Comparison of ENCODE assay signal across 9 mouse cellular contexts in the genomic region with DNA sequence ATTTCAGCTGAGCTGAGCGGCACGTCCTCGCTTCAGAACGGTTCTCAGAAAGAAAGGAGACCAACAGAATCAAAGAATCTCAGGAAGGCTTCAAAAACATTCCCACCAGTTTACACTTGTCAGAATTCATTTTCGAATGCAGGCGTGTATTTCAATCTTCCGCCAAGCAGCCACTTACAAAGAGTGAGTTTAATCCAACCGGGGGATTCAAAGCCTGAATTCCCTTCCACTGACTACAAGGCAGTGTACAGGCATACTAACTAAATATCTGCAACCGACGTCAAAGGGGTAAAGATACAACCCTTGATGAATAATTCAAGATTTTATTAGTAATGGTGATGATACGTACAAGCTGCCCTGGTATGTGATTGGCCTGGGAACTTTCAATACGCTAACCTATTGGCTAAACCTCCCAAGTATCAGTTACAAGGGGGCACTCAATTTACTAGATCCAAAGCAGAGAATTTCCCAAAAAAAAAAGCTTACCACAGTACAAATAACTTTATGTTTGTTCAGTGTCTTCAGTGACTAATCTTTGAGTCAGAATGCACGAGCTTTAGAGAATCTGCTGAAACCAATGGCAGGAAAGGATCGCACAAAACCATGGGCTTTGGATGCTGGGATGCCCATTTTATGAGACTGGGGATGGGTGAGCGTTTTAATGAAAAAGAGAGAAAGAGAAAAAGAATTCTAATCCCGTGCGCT.
DNase-seq lines count a peak whose midpoint lies in the region; ATAC-seq and TF ChIP-seq lines count a peak whose summit lies in the region.
"Had no signal": no experiment of that assay in that cellular context is flagged by ENCODE, and none has a peak within 500 bp of the region (broad histone marks: within the 10 kb centered on the region; RNA-seq: fewer than 3 reads in every experiment).

No protein-coding gene starts in this region.

- peaks cover 43% of the 10 kb centered on the region for H3K4me1 ChIP-seq in lung, embryonic 15.5 days
- peaks cover 64% of the 10 kb centered on the region for H3K4me1 ChIP-seq in forebrain, embryonic 14.5 days (ENCODE audit: control insufficient read depth, insufficient read depth, low read length)
- peaks cover 54% of the 10 kb centered on the region for H3K4me1 ChIP-seq in limb, embryonic 14.5 days (ENCODE audit: control insufficient read depth, insufficient read depth, low read length)
- peaks cover 27% of the 10 kb centered on the region; the same call in 1 of the 2 replicates for H3K4me1 ChIP-seq in stomach, embryonic 15.5 days

- H3K4me3 ChIP-seq in lung, embryonic 15.5 days = peak overlapping the region; percentile 75
- peak overlapping the region; percentile 68 for H3K4me3 ChIP-seq in forebrain, embryonic 14.5 days (ENCODE audit: low read depth, low read length)
- H3K4me3 ChIP-seq in limb, embryonic 14.5 days (replicated peaks; ENCODE audit: low read length) = peak overlapping the region; percentile 77
- peak overlapping the region; percentile 68 for H3K4me3 ChIP-seq in stomach, embryonic 15.5 days (replicated peaks)

- H3K27ac ChIP-seq in lung, embryonic 15.5 days = peak overlapping the region; percentile 95
- peak overlapping the region; percentile 45 for H3K27ac ChIP-seq in forebrain, embryonic 14.5 days (ENCODE audit: low read depth, low read length)
- H3K27ac ChIP-seq in limb, embryonic 14.5 days (replicated peaks; ENCODE audit: low read depth, low read length) = peak overlapping the region; percentile 90
- peak overlapping the region; percentile 92 for H3K27ac ChIP-seq in stomach, embryonic 15.5 days

- DNase-seq in lung, adult 18-20 months = no peak
- DNase-seq in forebrain, embryonic 14.5 days (ENCODE audit: low spot score) = peak; percentile 64
- DNase-seq in limb, embryonic 14.5 days (ENCODE audit: low spot score) = no peak
- DNase-seq in adrenal gland, postnatal 10 days = no peak
- DNase-seq in gastrocnemius, postnatal 10 days = no peak
- DNase-seq: cerebellum, postnatal 25 days; heart, postnatal 4 days had no signal

- H3K9ac ChIP-seq in lung, embryonic 15.5 days = peak overlapping the region; percentile 77
- peak overlapping the region; percentile 84 for H3K9ac ChIP-seq in forebrain, embryonic 14.5 days (ENCODE audit: low read length)
- H3K9ac ChIP-seq in limb, embryonic 14.5 days (ENCODE audit: low read depth, low read length, severe bottlenecking) = peak overlapping the region; percentile 92
- H3K9ac ChIP-seq in stomach, embryonic 15.5 days = peak overlapping the region; percentile 77; the same call in 1 of the 2 replicates

- H3K9me3 ChIP-seq in lung, embryonic 15.5 days = no peaks in the 10 kb centered on the region
- H3K9me3 ChIP-seq in forebrain, embryonic 14.5 days (replicated peaks; ENCODE audit: control insufficient read depth, low read length) = no peaks in the 10 kb centered on the region
- H3K9me3 ChIP-seq in limb, embryonic 14.5 days (ENCODE audit: control insufficient read depth, low read length) = no peaks in the 10 kb centered on the region
- no peaks in the 10 kb centered on the region for H3K9me3 ChIP-seq in stomach, embryonic 15.5 days

- TF ChIP-seq POLR2A in limb, embryonic 14.5 days (IDR thresholded peaks at IDR 0.05; ENCODE audit: borderline replicate concordance, extremely low read depth, insufficient read depth, insufficient read length) = no peak

- WGBS in lung, embryonic 15.5 days = 42% methylated on average over 17 of the region's 17 CpGs
- WGBS in forebrain, embryonic 14.5 days = 10% methylated on average over 17 of the region's 17 CpGs
- WGBS in limb, embryonic 14.5 days = 21% methylated on average over 17 of the region's 17 CpGs
- WGBS in stomach, embryonic 15.5 days = 37% methylated on average over 17 of the region's 17 CpGs

- 0 out of 2 replicates have a peak, but pooled peaks cover 7% of the 10 kb centered on the region for H3K36me3 ChIP-seq in lung, embryonic 15.5 days
- H3K36me3 ChIP-seq in forebrain, embryonic 14.5 days (ENCODE audit: control insufficient read depth, insufficient read depth, low read length) = peaks cover 7% of the 10 kb centered on the region; the same call in 1 of the 2 replicates
- H3K36me3 ChIP-seq in limb, embryonic 14.5 days (ENCODE audit: control insufficient read depth, insufficient read depth, low read length) = peaks cover 24% of the 10 kb centered on the region
- no peaks in the 10 kb centered on the region for H3K36me3 ChIP-seq in stomach, embryonic 15.5 days

- peak overlapping the region; percentile 72 for H3K4me2 ChIP-seq in lung, embryonic 15.5 days
- peak overlapping the region; percentile 79 for H3K4me2 ChIP-seq in forebrain, embryonic 14.5 days (ENCODE audit: low read length)
- peak overlapping the region; percentile 79 for H3K4me2 ChIP-seq in limb, embryonic 14.5 days (replicated peaks; ENCODE audit: low read depth, low read length, severe bottlenecking)
- H3K4me2 ChIP-seq in stomach, embryonic 15.5 days = peak overlapping the region; percentile 76

- no peak for ATAC-seq in lung, embryonic 15.5 days (ENCODE audit: borderline replicate concordance, extremely low read depth, low FRiP score, low TSS enrichment)
- ATAC-seq in forebrain, embryonic 14.5 days = no peak
- ATAC-seq in limb, embryonic 14.5 days (ENCODE audit: low FRiP score, low read depth) = no peak
- ATAC-seq in stomach, embryonic 15.5 days (ENCODE audit: insufficient read depth, low FRiP score, low read depth) = no peak

- H3K27me3 ChIP-seq in lung, embryonic 15.5 days = no peaks in the 10 kb centered on the region
- H3K27me3 ChIP-seq in forebrain, embryonic 14.5 days (replicated peaks; ENCODE audit: control insufficient read depth, insufficient read depth, low read length) = no peaks in the 10 kb centered on the region
- peaks cover 5% of the 10 kb centered on the region; the same call in 1 of the 2 replicates for H3K27me3 ChIP-seq in limb, embryonic 14.5 days (ENCODE audit: control insufficient read depth, insufficient read depth, low read length)
- no peaks in the 10 kb centered on the region for H3K27me3 ChIP-seq in stomach, embryonic 15.5 days (replicated peaks)

Comparison
In these comparisons a context has a peak if more than half of its experiments do, and no peak if none do; other contexts are left out.
1. H3K27ac ChIP-seq: peak in every context shown above with its lines; median percentile 95 in lung, embryonic 15.5 days; 92 in stomach, embryonic 15.5 days; 90 in limb, embryonic 14.5 days; 45 in forebrain, embryonic 14.5 days.